Comparison of ENCODE assay signal across 17 mouse cellular contexts in genomic region chr11:9533189-9533588, GRCm38 (mm10).
A peak's percentile ranks its signal among the peaks of the same experiment; 100 is the strongest.
DNase-seq lines count a peak whose midpoint lies in the region; ATAC-seq lines count a peak whose summit lies in the region.
"Had no signal": no experiment of that assay in that cellular context is flagged by ENCODE, and none has a peak within 500 bp of the region (broad histone marks: within the 10 kb centered on the region; RNA-seq: fewer than 3 reads in every experiment).

No protein-coding gene starts in this region.

- peak; percentile 27 for DNase-seq in heart, adult 11 months
- no peak for DNase-seq in heart, adult 8-10 months (ENCODE audit: low spot score)
- no peak for DNase-seq in layer of hippocampus, postnatal 10 days (ENCODE audit: low spot score in 2 of 2)
- no peak for DNase-seq in gastrocnemius, adult 8-10 months (ENCODE audit: low spot score in 2 of 2)
- DNase-seq: adrenal gland, adult 2 months; adrenal gland, postnatal 10 days; adrenal gland, postnatal 25 days; cerebellum, adult 11 months; cerebellum, adult 18-20 months; cerebellum, adult 8-10 months; cerebellum, adult 9-11 months; cerebellum, postnatal 14 days; cerebellum, postnatal 36 days; embryo, embryonic 11 days had no signal

- ATAC-seq in megakaryocyte, adult 5-6 weeks (ENCODE audit: poor library complexity, severe bottlenecking): peak; percentile 22
- ATAC-seq: forebrain, embryonic 14.5 days; forebrain, embryonic 16.5 days had no signal
